Mouse (Mus musculus) cortical plate, adult 2 months (tissue): ENCODE data around the gene Wwp2.

ENCODE experiments used
- CTCF ChIP-seq: fragments of 200-500 bp; IDR thresholded peaks from 2 replicates; pipeline ENCODE4 v1.5.1; 2011; ENCODE audit warnings: mild to moderate bottlenecking, control low read depth, low read length; ENCODE audit not compliant: insufficient read depth; ENCODE audit errors: extremely low read depth
- POLR2A ChIP-seq: fragments of 200-500 bp; IDR thresholded peaks from 2 replicates; pipeline ENCODE4 v1.6.1; 2011; ENCODE audit warnings: mild to moderate bottlenecking, low read length, control low read depth; ENCODE audit not compliant: insufficient read depth; ENCODE audit errors: extremely low read depth

- TF ChIP-seq CTCF, result no peak
- TF ChIP-seq POLR2A, result no peak
Measured at GRCm38 (mm10) chr8:107475613-107476012, 39.4 kb downstream of the Wwp2 start.
